Mouse (Mus musculus): ENCODE measurements at regions not wholly inside any gene's neighbourhood (a gene's known extent, or its start where the extent isn't known, plus 50 kb on each side); places are given as distances from the start of the nearest gene placed in this dataset.

DNA sequence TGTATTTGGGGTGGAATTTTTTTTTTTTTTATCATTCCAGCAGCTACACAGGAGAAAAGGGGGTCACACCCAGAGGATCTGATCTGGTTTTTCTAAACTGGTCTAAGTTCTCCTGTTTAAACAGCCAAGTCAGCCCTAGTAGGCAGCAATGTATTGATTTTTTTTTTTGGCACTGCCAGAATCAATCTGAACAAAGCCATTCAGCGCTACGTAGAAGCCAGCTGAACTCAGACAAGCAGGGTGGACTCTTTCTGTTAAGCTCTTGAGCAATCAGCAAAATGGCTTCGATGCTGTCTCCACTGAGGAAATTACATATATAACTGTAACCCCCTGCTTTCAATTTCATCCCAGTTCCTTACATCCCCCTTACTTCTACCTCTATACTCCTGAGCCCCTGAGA is 230.5 kb downstream of the Gm45692 start:
- TF ChIP-seq CEBPB (IDR thresholded peaks at IDR 0.05; ENCODE audit: low read depth): no peak
- no peak for TF ChIP-seq CTCF (IDR thresholded peaks at IDR 0.05; ENCODE audit: control insufficient read depth, insufficient read depth, insufficient read length)
- TF ChIP-seq MYOD1 (IDR thresholded peaks at IDR 0.05; ENCODE audit: control insufficient read depth, insufficient read length, low read depth): no peak
- no peak for TF ChIP-seq MYOG (IDR thresholded peaks at IDR 0.05; ENCODE audit: control insufficient read depth, extremely low read depth, insufficient read length)
- TF ChIP-seq USF1 (IDR thresholded peaks at IDR 0.05; ENCODE audit: low read depth): no peak
- no peak for TF ChIP-seq MAX (IDR thresholded peaks at IDR 0.05)
- no peak for TF ChIP-seq FOSL1 (IDR thresholded peaks at IDR 0.05; ENCODE audit: insufficient read depth, low read length, poor library complexity, severe bottlenecking)

Measured in C2C12 (cell line).